Mouse (Mus musculus): ENCODE measurements around the gene Gm20388. TPM values are rescaled to one million over a fixed set of nuclear protein-coding genes. Genes with fewer than 3 reads are reported as not detected.

Gene Gm20388
- total RNA-seq, 1 experiment: 27.0 TPM

DNA sequence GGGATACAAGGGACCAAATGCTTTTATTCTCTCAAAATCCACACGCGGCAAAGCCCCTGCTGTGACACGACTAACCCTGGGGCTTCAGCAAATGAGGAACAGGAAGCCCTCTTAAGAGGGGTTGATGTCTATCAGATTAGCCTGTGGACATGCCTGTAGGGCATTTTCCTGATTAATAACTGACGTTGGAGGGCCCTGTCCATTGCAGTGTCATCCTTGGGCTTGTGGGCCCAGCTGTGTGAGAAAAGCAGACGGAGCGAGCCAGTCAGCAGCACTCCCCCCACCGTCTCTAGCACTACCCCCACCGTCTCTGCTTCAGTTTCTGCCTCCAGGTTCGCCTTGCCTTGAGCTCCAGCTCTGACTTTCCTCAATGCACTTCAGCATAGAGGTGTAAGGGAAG is 2856.6 kb downstream of the Gm20388 start:
- H3K4me1 ChIP-seq (ENCODE audit: control insufficient read depth in 2 of 2, insufficient read depth in 2 of 2, low read length in 2 of 2, poor library complexity in 1 of 2): 0 out of 4 replicates have a peak, but pooled peaks cover 0 to 2% of the 10 kb centered on the region in 2 experiments
- no peak for DNase-seq (ENCODE audit: low read depth, low spot score)
- H3K4me3 ChIP-seq (ENCODE audit: insufficient read depth in 1 of 2, low read depth in 1 of 2, low read length in 2 of 2, poor library complexity in 1 of 2, severe bottlenecking in 1 of 2): no peak overlapping the region
- H3K27ac ChIP-seq (ENCODE audit: insufficient read depth, low read depth, low read length, poor library complexity, severe bottlenecking): no peak overlapping the region
- TF ChIP-seq MAFK (IDR thresholded peaks at IDR 0.05; ENCODE audit: insufficient read depth, low read depth, low read length): no peak
- no peak for TF ChIP-seq ZNF384 (IDR thresholded peaks at IDR 0.05; ENCODE audit: low read depth, low read length)
- no peak for TF ChIP-seq CHD2 (IDR thresholded peaks at IDR 0.05; ENCODE audit: low read depth, low read length)
- TF ChIP-seq ZC3H11A (IDR thresholded peaks at IDR 0.05; ENCODE audit: borderline replicate concordance, low read depth, low read length): no peak
- TF ChIP-seq HCFC1 (IDR thresholded peaks at IDR 0.05; ENCODE audit: borderline replicate concordance, insufficient read depth, low read length): no peak
- in situ Hi-C loops (cut with MboI; ENCODE audit: low sequenced_read_pairs in 2 of 2, unreplicated experiment in 2 of 2): no loop called here
- no peak overlapping the region for H3K9ac ChIP-seq (ENCODE audit: insufficient read depth, low read depth, low read length, poor library complexity, severe bottlenecking)
- no peaks in the 10 kb centered on the region for H3K36me3 ChIP-seq (ENCODE audit: control insufficient read depth, insufficient read depth, low read length, poor library complexity, severe bottlenecking)
- H3K9me3 ChIP-seq (ENCODE audit: control insufficient read depth, insufficient read depth, low read depth, low read length): no peaks in the 10 kb centered on the region

DNA sequence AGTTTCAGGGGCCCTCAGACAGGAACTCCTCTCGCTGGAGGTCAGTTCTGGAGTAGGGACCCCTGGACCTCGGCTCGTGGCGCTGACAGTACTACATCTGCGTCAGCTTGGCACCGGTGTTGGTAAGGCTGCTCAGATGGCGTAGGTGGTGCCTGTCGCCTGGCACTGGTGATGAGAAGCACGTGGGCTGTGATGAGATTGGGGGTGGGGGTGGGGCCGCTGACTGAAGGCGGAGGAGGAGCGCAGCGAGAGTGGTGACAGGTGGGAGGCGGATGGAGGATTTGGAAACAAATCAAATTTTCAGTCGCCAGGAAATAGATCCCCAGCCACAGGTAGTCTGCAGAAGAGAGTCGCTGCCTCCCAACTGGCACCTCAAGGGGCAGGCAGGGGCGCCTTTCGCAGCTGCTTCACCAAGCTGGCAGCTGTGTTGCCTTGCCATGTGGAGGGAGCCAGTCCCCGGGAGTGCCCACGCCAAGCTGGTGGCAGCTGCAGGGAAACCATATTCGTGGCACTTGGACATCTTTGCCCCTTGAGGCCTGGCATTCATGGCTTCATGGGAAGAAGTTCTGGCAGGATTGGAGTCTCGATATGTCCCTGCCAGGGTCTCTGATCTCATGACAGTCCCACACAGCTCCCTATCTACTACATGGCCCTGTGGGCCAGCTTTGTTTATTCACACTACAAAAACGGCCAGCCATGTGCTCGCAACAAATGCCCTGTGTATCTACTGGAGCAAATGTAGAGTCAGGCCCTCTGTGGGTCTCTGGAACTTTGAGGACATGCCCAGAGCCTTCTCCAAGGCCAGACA is 2858.8 kb downstream of the Gm20388 start:
- no peaks in the 10 kb centered on the region for H3K36me3 ChIP-seq (ENCODE audit: control insufficient read depth, insufficient read depth, low read length, poor library complexity, severe bottlenecking)
- no peak for DNase-seq (ENCODE audit: low read depth, low spot score)
- in situ Hi-C loops (cut with MboI; ENCODE audit: low sequenced_read_pairs in 2 of 2, unreplicated experiment in 2 of 2): no loop called here
- no peak overlapping the region for H3K27ac ChIP-seq (ENCODE audit: insufficient read depth, low read depth, low read length, poor library complexity, severe bottlenecking)
- no peak overlapping the region for H3K9ac ChIP-seq (ENCODE audit: insufficient read depth, low read depth, low read length, poor library complexity, severe bottlenecking)
- H3K4me1 ChIP-seq (ENCODE audit: control insufficient read depth in 2 of 2, insufficient read depth in 2 of 2, low read length in 2 of 2, poor library complexity in 1 of 2): 0 out of 4 replicates have a peak, but pooled peaks cover 0 to 2% of the 10 kb centered on the region in 2 experiments
- TF ChIP-seq CHD2 (IDR thresholded peaks at IDR 0.05; ENCODE audit: low read depth, low read length) (no peak), ZNF384 (IDR thresholded peaks at IDR 0.05; ENCODE audit: low read depth, low read length) (no peak), HCFC1 (IDR thresholded peaks at IDR 0.05; ENCODE audit: borderline replicate concordance, insufficient read depth, low read length) (no peak), MAFK (IDR thresholded peaks at IDR 0.05; ENCODE audit: insufficient read depth, low read depth, low read length) (no peak), ZC3H11A (IDR thresholded peaks at IDR 0.05; ENCODE audit: borderline replicate concordance, low read depth, low read length) (no peak)
- H3K9me3 ChIP-seq (ENCODE audit: control insufficient read depth, insufficient read depth, low read depth, low read length): no peaks in the 10 kb centered on the region
- no peak overlapping the region for H3K4me3 ChIP-seq (ENCODE audit: insufficient read depth in 1 of 2, low read depth in 1 of 2, low read length in 2 of 2, poor library complexity in 1 of 2, severe bottlenecking in 1 of 2)

DNA sequence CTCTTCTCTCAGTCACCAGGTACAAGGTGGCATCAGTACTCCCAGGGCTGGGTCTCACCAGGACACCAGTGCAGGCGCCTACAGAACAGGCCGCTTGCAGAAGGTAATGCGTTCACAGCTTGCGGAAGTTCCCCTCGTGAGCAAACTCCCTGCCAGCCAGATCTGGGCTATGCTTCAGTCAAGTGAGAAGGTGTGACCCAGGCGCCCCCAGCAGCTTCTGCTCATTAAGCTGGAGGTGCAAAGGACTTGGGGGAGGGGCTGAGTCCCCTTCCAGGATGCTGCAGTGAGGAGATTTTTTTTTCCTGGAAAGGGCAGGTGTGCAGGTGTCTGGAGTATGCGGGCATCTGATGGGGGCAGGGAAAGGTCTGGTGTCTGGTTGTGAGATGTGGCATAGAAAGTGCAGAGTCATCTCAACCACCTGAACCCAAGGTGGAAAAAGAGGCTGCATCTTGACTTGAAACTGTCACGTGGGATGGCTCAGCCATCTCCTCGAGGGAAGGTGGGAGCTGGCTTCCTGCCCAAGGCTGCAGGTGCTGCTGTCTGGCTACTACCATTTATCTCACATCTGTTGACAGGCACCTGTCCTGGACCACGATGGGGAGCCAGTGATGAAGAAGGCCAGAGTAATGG is 2861.9 kb downstream of the Gm20388 start:
- Histone ChIP-seq H3K27ac (ENCODE audit: insufficient read depth, low read depth, low read length, poor library complexity, severe bottlenecking) (no peak overlapping the region), H3K4me3 (ENCODE audit: insufficient read depth in 1 of 2, low read depth in 1 of 2, low read length in 2 of 2, poor library complexity in 1 of 2, severe bottlenecking in 1 of 2) (no peak overlapping the region), H3K9me3 (ENCODE audit: control insufficient read depth, insufficient read depth, low read depth, low read length) (no peaks in the 10 kb centered on the region), H3K9ac (ENCODE audit: insufficient read depth, low read depth, low read length, poor library complexity, severe bottlenecking) (no peak overlapping the region), H3K4me1 (ENCODE audit: control insufficient read depth in 2 of 2, insufficient read depth in 2 of 2, low read length in 2 of 2, poor library complexity in 1 of 2) (peaks cover 2 to 3% of the 10 kb centered on the region in 2 experiments; a peak in 1 of 4 replicates), H3K36me3 (ENCODE audit: control insufficient read depth, insufficient read depth, low read length, poor library complexity, severe bottlenecking) (no peaks in the 10 kb centered on the region)
- in situ Hi-C loops (cut with MboI; ENCODE audit: low sequenced_read_pairs in 2 of 2, unreplicated experiment in 2 of 2): no loop called here
- no peak for TF ChIP-seq ZC3H11A (IDR thresholded peaks at IDR 0.05; ENCODE audit: borderline replicate concordance, low read depth, low read length)
- no peak for TF ChIP-seq MAFK (IDR thresholded peaks at IDR 0.05; ENCODE audit: insufficient read depth, low read depth, low read length)
- TF ChIP-seq CHD2 (IDR thresholded peaks at IDR 0.05; ENCODE audit: low read depth, low read length): no peak
- no peak for TF ChIP-seq HCFC1 (IDR thresholded peaks at IDR 0.05; ENCODE audit: borderline replicate concordance, insufficient read depth, low read length)
- TF ChIP-seq ZNF384 (IDR thresholded peaks at IDR 0.05; ENCODE audit: low read depth, low read length): no peak
- DNase-seq (ENCODE audit: low read depth, low spot score): no peak

DNA sequence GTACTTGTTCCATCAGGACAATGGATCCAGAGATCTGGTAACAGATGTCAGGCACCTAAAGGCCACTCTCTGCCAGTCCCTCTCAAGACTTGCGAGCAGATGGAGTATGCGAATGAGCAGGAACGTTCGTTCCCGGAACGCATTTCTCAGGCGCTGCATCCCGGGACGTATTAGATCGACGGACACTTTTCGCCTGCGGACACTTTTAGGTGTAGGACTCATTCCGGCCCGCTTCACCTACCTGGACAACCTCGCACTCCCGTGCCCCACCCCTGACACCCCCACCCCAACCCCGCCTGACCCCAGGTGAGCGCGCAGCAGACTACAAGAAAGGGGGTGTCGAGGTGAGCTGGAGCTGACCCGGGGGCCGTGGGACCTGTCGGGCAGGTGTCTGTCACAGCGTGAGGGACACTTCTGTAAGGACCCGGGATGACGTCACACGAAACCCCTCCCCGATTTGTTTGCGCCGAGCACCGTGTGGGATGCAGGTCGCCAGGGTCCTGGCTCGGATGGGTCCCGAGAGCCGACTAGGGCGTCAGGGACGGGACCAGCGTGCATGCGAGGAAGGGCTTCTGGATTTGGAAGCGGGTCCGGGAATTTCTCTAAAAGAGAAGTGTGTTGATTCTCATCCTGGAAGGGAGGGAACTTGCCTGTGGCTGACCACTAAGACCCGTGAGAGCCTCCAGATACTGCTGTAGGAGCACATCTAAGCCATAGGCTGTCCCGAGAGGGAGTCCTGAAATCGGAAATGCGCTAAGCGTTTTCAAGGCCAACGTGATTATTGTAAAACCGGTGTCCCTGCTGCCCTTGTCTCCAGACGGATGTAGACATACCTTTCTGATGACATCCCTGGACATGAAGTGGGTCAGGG is 2864.9 kb downstream of the Gm20388 start, which contains the start of gene Acsf3:
Gene Acsf3 (plus strand): TSS at position 202 of the 871 bp plus-strand sequence.
- Histone ChIP-seq H3K4me3 (ENCODE audit: insufficient read depth in 1 of 2, low read depth in 1 of 2, low read length in 2 of 2, poor library complexity in 1 of 2, severe bottlenecking in 1 of 2) (peak within 1 kb of the TSS; percentile 90 to 93), H3K9ac (ENCODE audit: insufficient read depth, low read depth, low read length, poor library complexity, severe bottlenecking) (peak within 1 kb of the TSS; percentile 78), H3K27ac (ENCODE audit: insufficient read depth, low read depth, low read length, poor library complexity, severe bottlenecking) (no peak within 1 kb of the TSS), H3K36me3 (ENCODE audit: control insufficient read depth, insufficient read depth, low read length, poor library complexity, severe bottlenecking) (peaks cover 2% of the 10 kb centered on the region; the same call in 1 of the 2 replicates), H3K9me3 (ENCODE audit: control insufficient read depth, insufficient read depth, low read depth, low read length) (no peaks in the 10 kb centered on the region), H3K4me1 (ENCODE audit: control insufficient read depth in 2 of 2, insufficient read depth in 2 of 2, low read length in 2 of 2, poor library complexity in 1 of 2) (peaks cover 2% of the 10 kb centered on the region in 2 experiments; a peak in 1 of 4 replicates)
- peak; percentile 56 for DNase-seq (ENCODE audit: low read depth, low spot score)
- TF ChIP-seq ZC3H11A (IDR thresholded peaks at IDR 0.05; ENCODE audit: borderline replicate concordance, low read depth, low read length): no peak
- peak; percentile 86 for TF ChIP-seq HCFC1 (IDR thresholded peaks at IDR 0.05; ENCODE audit: borderline replicate concordance, insufficient read depth, low read length)
- in situ Hi-C loops (cut with MboI; ENCODE audit: low sequenced_read_pairs in 2 of 2, unreplicated experiment in 2 of 2): no loop called here
